Mouse (Mus musculus): ENCODE results near the gene Copz1.

Copz1 gene

GRCm38 (mm10) chr15:103339166-103339960, 66.8 kb downstream of the Copz1 start:
- DNase-seq (ENCODE audit: low spot score), result no peak

DNA sequence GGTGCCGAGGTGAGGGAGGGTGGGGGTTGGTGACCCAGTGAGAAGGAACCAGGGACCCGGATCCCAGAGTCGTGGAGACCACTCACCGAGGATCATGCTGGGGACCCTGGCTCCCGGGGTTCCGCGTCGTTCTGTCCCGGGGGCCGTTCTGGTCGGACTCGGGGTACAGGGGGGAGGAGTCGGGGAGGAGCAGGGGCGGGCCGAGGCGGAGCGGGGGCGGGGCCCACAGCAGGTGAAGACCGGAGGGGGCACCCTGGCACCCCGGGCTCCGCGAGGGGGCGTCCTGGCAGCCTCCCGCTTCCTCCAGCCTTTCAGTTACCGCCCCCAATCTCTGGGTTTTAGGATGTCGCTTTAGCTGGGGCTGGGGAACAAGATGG, 67.4 kb downstream of the Copz1 start, which contains the start of gene Zfp385a:
TSS of gene Zfp385a (minus strand) at position 133 of the 377 bp plus-strand sequence.
- no peak for DNase-seq (ENCODE audit: low spot score)

GRCm38 (mm10) chr15:103340786-103341185, 68.3 kb downstream of the Copz1 start:
- DNase-seq (ENCODE audit: low spot score), result no peak

GRCm38 (mm10) chr15:103341547-103341946, 69.0 kb downstream of the Copz1 start:
- DNase-seq (ENCODE audit: low spot score), result no peak

DNA sequence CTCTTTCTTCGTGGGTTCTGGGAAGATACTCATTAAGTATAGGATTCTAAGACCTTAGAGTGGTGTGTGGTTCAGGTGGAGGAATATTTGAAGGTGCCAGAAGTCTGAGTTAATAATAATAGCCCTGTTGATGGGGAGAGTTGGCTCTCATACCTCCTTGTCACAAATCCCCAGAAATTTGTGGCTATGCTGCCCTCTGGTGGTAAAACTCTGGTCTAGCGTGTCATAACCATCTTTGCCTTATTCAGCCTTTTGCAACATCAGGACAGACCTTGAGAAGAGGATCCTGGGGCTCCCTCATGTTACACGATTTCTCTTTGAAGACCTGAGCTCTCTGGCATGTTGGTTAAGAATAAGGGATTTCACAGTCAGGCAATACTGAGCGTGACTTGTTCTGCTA, 69.9 kb downstream of the Copz1 start:
- DNase-seq (ENCODE audit: low spot score), result peak; percentile 76

GRCm38 (mm10) chr15:103343008-103343407, 70.5 kb downstream of the Copz1 start:
- DNase-seq (ENCODE audit: low spot score), result no peak

DNA sequence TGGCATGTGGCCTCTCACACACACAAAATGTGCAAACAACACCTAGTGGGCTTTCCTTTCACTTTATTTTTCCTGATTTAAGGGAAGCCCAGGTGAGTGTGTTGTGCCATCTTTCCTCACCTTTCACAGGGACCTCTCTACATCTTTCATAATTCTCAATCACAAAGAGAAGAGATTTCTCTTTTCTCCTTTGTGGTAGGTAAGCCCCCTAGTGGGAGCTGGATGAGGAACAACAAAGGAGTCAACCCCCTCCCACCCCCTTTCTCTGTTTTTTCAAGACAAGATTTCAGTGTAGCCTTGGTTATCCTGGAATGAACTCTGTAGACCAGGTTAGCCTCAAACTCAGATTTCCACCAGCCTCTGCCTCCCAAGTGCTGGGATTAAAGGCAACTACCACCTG, 71.0 kb downstream of the Copz1 start:
- no peak for DNase-seq (ENCODE audit: low spot score)

DNA sequence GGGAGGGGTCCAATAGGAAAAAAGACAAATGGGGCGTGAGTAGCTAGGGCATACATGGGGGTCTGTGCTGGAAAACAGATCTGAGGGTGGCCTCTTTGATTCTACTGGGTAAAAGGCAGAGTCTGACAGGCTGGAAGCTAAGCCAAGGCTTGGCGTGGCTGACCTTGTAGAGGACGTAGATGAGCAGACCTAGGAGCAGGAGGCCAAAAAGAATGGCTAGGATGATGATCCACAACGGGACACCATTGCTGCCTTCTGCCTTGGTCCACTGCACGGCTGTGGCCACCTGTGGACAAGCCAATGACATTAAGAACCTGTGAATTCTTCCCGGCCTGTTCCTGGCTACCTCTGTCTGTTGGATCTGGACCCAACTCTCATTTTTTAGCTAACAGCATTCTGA, 73.3 kb downstream of the Copz1 start:
- no peak for DNase-seq (ENCODE audit: low spot score)

- DNase-seq (ENCODE audit: low spot score), result no peak
Measured at GRCm38 (mm10) chr15:103347275-103347684, 74.8 kb downstream of the Copz1 start.

Measured in ovary, postnatal 14 days (tissue).